Mouse (Mus musculus) spleen, adult 2 months (tissue): ENCODE results near the gene Atp10a. TPM values are rescaled to one million over a fixed set of nuclear protein-coding genes. Genes with fewer than 3 reads are reported as not detected.

Source experiments
- DNase-seq, 2 experiments: peaks; one replicate each; pipeline versions ENCODE4 v3.0.0 to v3.0.0-alpha.2; 2012 to 2021; ENCODE audit warnings: low spot score in 2 of 2, low read depth in 1 of 2
- H3K27ac ChIP-seq: fragments of 200-500 bp; 2 replicates; pipeline ENCODE4 v1.5.1; 2012; ENCODE audit warnings: low read length, inconsistent platforms; ENCODE audit not compliant: insufficient read depth
- H3K27me3 ChIP-seq: fragments of 200-500 bp; 2 replicates; pipeline ENCODE4 v1.6.1; 2012; ENCODE audit warnings: mild to moderate bottlenecking, moderate library complexity, low read length, inconsistent platforms; ENCODE audit not compliant: control insufficient read depth, insufficient read depth
- H3K36me3 ChIP-seq: fragments of 200-500 bp; 2 replicates; pipeline ENCODE4 v1.6.1; 2012; ENCODE audit warnings: mild to moderate bottlenecking, low read length, inconsistent platforms; ENCODE audit not compliant: control insufficient read depth, insufficient read depth
- H3K4me1 ChIP-seq: fragments of 200-500 bp; 2 replicates; pipeline ENCODE4 v1.6.1; 2011; ENCODE audit warnings: inconsistent platforms; ENCODE audit not compliant: control insufficient read depth, insufficient read depth, insufficient read length
- H3K4me3 ChIP-seq: fragments of 200-500 bp; 2 replicates; pipeline ENCODE4 v1.5.1; 2011; ENCODE audit warnings: mild to moderate bottlenecking, inconsistent platforms; ENCODE audit not compliant: insufficient read depth, insufficient read length; ENCODE audit errors: extremely low read depth
- CTCF ChIP-seq: fragments of 200-500 bp; IDR thresholded peaks from 2 replicates; pipeline ENCODE4 v1.5.1; 2011; ENCODE audit warnings: mild to moderate bottlenecking, inconsistent platforms; ENCODE audit not compliant: insufficient read depth, insufficient read length, insufficient replicate concordance; ENCODE audit errors: extremely low read depth
- POLR2A ChIP-seq: fragments of 200-500 bp; IDR thresholded peaks from 2 replicates; pipeline ENCODE4 v1.6.1; 2011; ENCODE audit warnings: low read depth, low read length, inconsistent platforms
- WGBS: fragments of 180-500 bp; shearing (Covaris S2); methylation state at CpG from one replicate; pipeline ENCODE4 v1.1.7; 2018; 5-methylcytosine and 5-hydroxymethylcytosine counted together
- polyA plus RNA-seq: library from polyadenylated mRNA; depleted of rRNA; stranded (reverse); fragments of >200 nt; gene quantifications from 2 replicates; pipeline ENCODE4 v1.2.3, GENCODE M21; 2012

Atp10a gene
- polyA plus RNA-seq, 1 experiment, result 2.6 TPM

DNA sequence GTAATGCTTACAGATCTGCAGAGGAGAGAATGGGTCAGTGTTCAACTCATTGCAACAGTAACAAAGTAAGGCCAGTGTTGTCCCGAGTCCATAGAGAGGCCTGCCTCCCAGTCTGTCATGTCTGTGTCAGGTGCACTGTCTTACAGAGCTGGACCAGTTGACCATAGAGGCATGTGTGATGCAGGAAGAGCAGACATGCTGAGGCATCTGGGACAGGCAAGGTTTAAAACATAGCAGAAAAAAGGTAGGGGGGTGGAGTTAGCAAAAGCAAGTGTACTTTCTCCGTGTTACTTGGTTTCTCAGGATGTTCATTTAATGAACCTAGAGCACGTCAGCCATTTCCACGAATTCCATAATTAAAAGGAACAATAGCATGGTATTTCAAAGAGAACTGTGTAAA is 15.5 kb upstream of the Atp10a start:
- no peaks in the 10 kb centered on the region for H3K4me1 ChIP-seq
- no peaks in the 10 kb centered on the region for H3K36me3 ChIP-seq
- WGBS, result 92% methylated on average over 4 of the region's 4 CpGs
- H3K27ac ChIP-seq, result no peak overlapping the region
- TF ChIP-seq CTCF (no peak), POLR2A (no peak)
- no peak overlapping the region for H3K4me3 ChIP-seq
- no peak for DNase-seq
- H3K27me3 ChIP-seq, result no peaks in the 10 kb centered on the region

DNA sequence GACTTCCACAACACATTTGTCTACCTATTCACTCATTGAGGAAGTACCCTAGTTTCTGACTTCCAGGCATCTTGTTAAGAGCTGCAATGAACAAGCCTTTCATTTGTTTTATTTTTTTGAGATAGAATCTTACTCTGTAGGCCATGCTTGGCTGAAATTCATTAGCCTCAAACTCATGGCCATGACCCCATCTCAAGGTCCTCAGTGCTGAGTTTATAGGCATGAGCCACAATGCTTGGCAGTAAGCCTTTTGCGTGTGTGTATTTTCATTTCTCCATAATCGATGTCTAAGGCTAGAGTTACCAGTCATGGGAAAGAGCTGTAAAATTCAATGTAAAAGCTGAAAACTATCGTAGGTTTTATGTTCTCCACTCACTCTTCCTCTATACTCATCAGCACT is 14.1 kb upstream of the Atp10a start:
- 87% methylated on average over 3 of the region's 3 CpGs for WGBS
- H3K27ac ChIP-seq, result no peak overlapping the region
- no peaks in the 10 kb centered on the region for H3K4me1 ChIP-seq
- H3K4me3 ChIP-seq, result no peak overlapping the region
- DNase-seq, result no peak
- TF ChIP-seq CTCF (no peak), POLR2A (no peak)
- no peaks in the 10 kb centered on the region for H3K36me3 ChIP-seq
- H3K27me3 ChIP-seq, result no peaks in the 10 kb centered on the region

DNA sequence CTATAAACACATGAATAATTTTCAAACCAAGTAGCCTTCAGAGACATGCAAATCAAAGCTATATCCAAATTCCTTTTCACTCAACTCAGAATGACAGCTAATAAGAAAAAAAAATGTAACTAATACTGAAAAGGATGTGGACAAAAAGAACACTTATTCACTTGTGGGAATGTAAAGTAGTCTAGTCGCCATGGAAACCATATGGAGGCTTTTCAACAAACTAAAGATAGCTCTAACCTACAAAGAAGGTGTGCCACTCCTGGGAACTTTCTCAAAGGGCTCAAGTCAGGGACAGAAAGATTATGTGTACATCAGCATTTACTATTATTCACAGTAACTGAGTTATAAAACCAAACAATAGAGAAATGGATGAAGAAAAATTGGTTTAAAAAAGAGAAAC is 8.6 kb upstream of the Atp10a start:
- H3K4me1 ChIP-seq, result no peaks in the 10 kb centered on the region
- DNase-seq, result no peak
- no peak for TF ChIP-seq POLR2A
- no peak for TF ChIP-seq CTCF
- H3K27ac ChIP-seq, result no peak overlapping the region
- no peak overlapping the region for H3K4me3 ChIP-seq
- no peaks in the 10 kb centered on the region for H3K27me3 ChIP-seq
- no peaks in the 10 kb centered on the region for H3K36me3 ChIP-seq
- 79% methylated on average over 1 of the region's 1 CpGs for WGBS

DNA sequence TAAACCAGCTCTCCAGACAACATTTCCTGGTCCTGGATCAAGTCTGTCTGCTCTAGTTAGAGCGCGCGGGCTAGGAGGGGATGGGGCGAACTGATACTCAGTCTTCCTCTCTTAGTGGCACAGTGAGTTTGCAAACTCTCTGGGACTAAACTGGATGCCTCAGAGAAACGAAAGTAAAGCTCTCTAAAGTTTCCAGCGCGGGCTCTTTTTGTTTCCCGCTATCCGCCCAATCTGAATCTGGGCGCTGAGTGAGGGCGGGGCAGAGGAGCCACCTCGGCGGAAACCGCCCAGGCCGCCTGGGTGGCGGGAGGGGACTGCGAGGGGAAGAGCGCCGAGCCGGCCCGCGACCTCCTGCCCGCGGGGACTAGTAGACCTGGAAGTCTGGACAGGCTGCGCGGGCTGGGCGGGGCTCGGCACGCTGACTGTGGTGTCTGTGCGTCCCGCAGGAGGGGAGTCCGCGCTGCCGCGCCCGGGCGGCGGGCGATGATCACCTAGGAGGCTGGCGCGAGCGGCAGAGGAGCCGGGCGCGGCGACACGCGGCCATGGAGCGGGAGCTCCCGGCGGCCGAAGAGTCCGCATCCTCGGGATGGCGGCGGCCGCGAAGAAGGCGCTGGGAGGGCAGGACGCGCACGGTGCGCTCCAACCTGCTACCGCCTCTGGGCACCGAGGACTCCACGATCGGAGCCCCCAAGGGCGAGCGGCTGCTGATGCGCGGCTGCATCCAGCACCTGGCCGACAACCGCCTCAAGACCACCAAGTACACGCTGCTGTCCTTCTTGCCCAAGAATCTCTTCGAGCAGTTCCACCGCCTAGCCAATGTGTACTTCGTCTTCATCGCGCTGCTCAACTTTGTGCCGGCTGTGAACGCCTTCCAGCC is 2.2 kb downstream of the Atp10a start:
- Histone ChIP-seq H3K27ac (peak overlapping the region; percentile 20; the same call in 1 of the 2 replicates), H3K4me1 (0 out of 2 replicates have a peak, but pooled peaks cover 7% of the 10 kb centered on the region), H3K36me3 (no peaks in the 10 kb centered on the region), H3K4me3 (peak overlapping the region; percentile 65), H3K27me3 (no peaks in the 10 kb centered on the region)
- DNase-seq, result peak; percentile 19 to 43
- TF ChIP-seq CTCF (no peak), POLR2A (no peak)
- under 1% methylated on average over 81 of the region's 81 CpGs for WGBS

DNA sequence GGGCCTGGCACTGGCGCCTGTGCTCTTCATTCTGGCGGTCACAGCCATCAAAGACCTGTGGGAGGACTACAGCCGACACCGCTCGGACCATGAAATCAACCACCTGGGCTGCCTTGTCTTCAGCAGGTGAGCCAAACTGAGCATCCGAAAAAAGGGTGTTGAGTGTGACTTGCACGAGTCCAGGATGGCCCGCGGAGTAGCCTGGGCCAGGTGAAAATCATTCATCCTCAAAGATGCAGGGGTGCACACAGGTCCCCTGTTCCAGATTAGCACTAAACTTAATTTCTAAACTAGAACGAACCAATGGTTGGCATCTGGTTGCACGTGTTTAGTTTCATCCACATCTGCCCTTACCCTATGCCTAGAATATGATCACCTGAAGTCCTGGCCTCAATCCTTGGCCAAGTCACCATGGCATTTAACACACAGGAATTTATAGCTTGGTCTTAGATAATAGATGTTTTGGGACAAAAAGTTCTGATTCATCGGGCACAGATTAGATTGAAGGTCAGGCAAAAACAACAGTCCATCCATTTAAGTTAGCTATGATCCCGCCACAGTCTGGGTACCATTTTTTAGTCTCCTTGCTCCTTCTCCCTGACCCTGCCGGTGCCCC is 2.9 kb downstream of the Atp10a start:
- H3K27me3 ChIP-seq, result no peaks in the 10 kb centered on the region

DNA sequence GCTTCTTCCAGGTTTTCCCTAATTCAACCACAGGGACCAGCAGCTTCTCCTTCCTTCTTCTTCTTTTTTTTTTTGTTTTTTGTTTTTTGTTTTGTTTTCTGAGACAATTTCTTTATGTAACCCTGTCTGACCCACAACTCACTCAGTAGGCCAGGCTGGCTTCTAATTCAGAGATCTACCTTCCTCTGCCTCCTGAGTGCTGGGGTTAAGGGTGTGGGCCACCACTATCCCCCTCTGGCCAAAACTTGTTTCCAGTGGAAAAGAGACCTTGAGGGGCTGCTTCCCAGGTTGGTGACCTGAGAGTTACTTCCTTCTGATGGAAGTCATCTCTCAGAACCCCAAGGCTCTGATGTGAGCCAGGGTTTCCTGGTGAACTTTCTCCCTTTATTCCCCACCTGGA is 4.1 kb downstream of the Atp10a start:
- Histone ChIP-seq H3K27ac (no peak overlapping the region), H3K4me1 (0 out of 2 replicates have a peak, but pooled peaks cover 7% of the 10 kb centered on the region), H3K4me3 (no peak overlapping the region), H3K36me3 (no peaks in the 10 kb centered on the region), H3K27me3 (no peaks in the 10 kb centered on the region)
- no peak for DNase-seq
- TF ChIP-seq CTCF, result no peak
- no peak for TF ChIP-seq POLR2A

More for the DNA sequence above, 2.9 kb downstream of the Atp10a start:
- TF ChIP-seq CTCF (no peak), POLR2A (no peak)
- no peak for DNase-seq
- H3K27ac ChIP-seq, result no peak overlapping the region
- H3K4me1 ChIP-seq, result 0 out of 2 replicates have a peak, but pooled peaks cover 7% of the 10 kb centered on the region
- 19% methylated on average over 14 of the region's 14 CpGs for WGBS
- H3K36me3 ChIP-seq, result no peaks in the 10 kb centered on the region
- H3K4me3 ChIP-seq, result peak overlapping the region; percentile 65

DNA sequence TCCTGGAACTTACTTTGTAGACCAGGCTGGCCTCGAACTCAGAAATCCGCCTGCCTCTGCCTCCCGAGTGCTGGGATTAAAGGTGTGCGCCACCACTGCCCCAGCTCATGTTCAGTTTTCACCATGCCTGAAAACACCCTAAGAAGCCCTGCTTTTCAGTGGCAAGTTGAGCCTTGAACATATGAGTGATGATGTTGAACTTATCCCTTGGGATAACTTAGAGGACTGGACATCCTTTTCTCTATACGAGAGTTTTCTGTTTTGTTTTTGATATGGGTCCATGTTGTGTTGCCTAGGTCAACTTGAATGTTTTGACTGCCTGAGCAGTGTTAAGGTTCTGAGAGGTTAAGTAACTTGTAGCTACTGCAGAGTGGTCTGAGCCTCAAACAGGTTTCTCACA is 4.7 kb downstream of the Atp10a start:
- Histone ChIP-seq H3K27me3 (no peaks in the 10 kb centered on the region), H3K4me1 (0 out of 2 replicates have a peak, but pooled peaks cover 7% of the 10 kb centered on the region), H3K27ac (no peak overlapping the region), H3K36me3 (no peaks in the 10 kb centered on the region), H3K4me3 (no peak overlapping the region)
- TF ChIP-seq POLR2A (no peak), CTCF (no peak)
- no peak for DNase-seq
- WGBS, result 88% methylated on average over 5 of the region's 5 CpGs
